Mouse (Mus musculus) T-cell, adult 2 months (primary cell): ENCODE results near the gene Card19.
A peak's percentile ranks its signal among the peaks of the same experiment; 100 is the strongest.

ENCODE experiments used
- DNase-seq: peaks from one replicate; pipeline ENCODE4 v3.0.0; 2022; ENCODE audit warnings: low spot score

Card19 gene

GRCm38 (mm10) chr13:49193650-49194049, 22.2 kb downstream of the Card19 start:
- no peak for DNase-seq

GRCm38 (mm10) chr13:49192156-49192855, 23.5 kb downstream of the Card19 start:
- DNase-seq = no peak

- DNase-seq = no peak
Measured at GRCm38 (mm10) chr13:49191673-49192035, 24.2 kb downstream of the Card19 start.

- DNase-seq = no peak
Measured at GRCm38 (mm10) chr13:49190876-49191672, 24.8 kb downstream of the Card19 start.

- DNase-seq = no peak
Measured at GRCm38 (mm10) chr13:49189970-49190870, 25.6 kb downstream of the Card19 start.

GRCm38 (mm10) chr13:49188966-49189360, 26.9 kb downstream of the Card19 start:
- DNase-seq = no peak

GRCm38 (mm10) chr13:49188219-49188965, 27.4 kb downstream of the Card19 start:
- no peak for DNase-seq

GRCm38 (mm10) chr13:49187288-49188218, 28.3 kb downstream of the Card19 start, which contains the start of gene Ninj1:
Gene Ninj1, plus strand, starts transcription at chr13:49187485.
- peak; percentile 91 for DNase-seq

- no peak for DNase-seq
Measured at GRCm38 (mm10) chr13:49186798-49187287, 29.0 kb downstream of the Card19 start.

GRCm38 (mm10) chr13:49183646-49184045, 32.2 kb downstream of the Card19 start:
- DNase-seq = no peak

- no peak for DNase-seq
Measured at GRCm38 (mm10) chr13:49183161-49183560, 32.7 kb downstream of the Card19 start.

- DNase-seq = no peak
Measured at GRCm38 (mm10) chr13:49181411-49181984, 34.3 kb downstream of the Card19 start.

- no peak for DNase-seq
Measured at GRCm38 (mm10) chr13:49180691-49181090, 35.1 kb downstream of the Card19 start.

GRCm38 (mm10) chr13:49180274-49180673, 35.6 kb downstream of the Card19 start:
- DNase-seq = no peak

GRCm38 (mm10) chr13:49178839-49179585, 36.8 kb downstream of the Card19 start:
- DNase-seq = no peak

- no peak for DNase-seq
Measured at GRCm38 (mm10) chr13:49175509-49175908, 40.3 kb downstream of the Card19 start.

GRCm38 (mm10) chr13:49172971-49173596, 42.8 kb downstream of the Card19 start:
- DNase-seq = peak; percentile 65

GRCm38 (mm10) chr13:49172335-49172734, 43.5 kb downstream of the Card19 start:
- no peak for DNase-seq

- no peak for DNase-seq
Measured at GRCm38 (mm10) chr13:49171729-49172128, 44.1 kb downstream of the Card19 start.
